Mouse (Mus musculus) heart, postnatal 36 days (tissue): Measurements from ENCODE around the gene Tmem132e. TPM values are rescaled to one million over a fixed set of nuclear protein-coding genes. Genes with fewer than 3 reads are reported as not detected.

Source experiments
- DNase-seq, 2 experiments: peaks; one replicate each; pipeline ENCODE4 v3.0.0; 2021 to 2022
- intact Hi-C: fragments of 180-260 bp; cut with DNase I; formaldehyde crosslinking; loops from one replicate; pipeline ENCODE4 v1.15.1; 2025
- total RNA-seq, 2 experiments: library from RNA; stranded (reverse); gene quantifications; 2 replicates each; pipeline ENCODE4 v1.2.3; 2021

The Tmem132e gene
- total RNA-seq, 2 experiments from 2014 or later, result 0.14 TPM; not detected in 1

DNA sequence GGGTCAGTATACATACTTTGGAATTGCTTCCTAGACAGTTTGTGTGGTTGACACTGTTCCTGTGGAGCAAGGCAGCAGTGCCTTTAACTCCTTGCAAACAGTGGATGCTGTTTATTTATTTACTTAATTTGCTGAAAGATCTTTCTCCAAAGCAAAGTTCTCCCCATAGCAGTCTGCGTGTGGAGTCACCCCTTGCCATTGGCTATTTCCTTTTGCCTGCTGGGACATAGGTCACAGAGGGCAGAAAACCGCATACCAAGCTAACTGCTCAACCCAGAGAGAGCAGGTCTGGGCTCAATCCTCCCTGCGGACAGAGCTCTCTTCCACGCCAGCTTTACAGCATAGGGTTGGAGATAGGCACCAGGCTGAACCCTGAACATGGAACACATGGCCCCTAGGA, 34.8 kb downstream of the Tmem132e start:
- intact Hi-C loops, result no loop called here
- DNase-seq, result no peak

DNA sequence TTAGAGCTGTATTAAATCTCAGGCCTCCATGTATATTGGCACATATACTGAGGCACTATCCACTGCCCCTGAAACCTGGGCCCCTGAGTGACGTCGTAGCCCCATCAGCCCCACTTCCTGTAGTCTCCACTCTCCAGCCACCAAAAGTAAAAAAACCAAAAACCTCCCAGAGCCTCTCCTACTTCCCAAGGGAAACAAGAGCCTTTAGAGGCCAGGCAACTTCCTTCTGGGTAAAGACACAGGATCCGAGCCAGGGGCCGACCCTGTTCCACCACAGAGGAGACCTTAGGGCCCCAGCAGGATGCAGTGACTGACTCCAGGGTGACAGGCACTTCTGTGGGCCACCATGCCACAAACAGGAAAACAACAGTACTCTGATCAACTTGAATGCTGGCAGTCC, 40.1 kb downstream of the Tmem132e start:
- DNase-seq, result no peak
- intact Hi-C loops, result no loop called here

DNA sequence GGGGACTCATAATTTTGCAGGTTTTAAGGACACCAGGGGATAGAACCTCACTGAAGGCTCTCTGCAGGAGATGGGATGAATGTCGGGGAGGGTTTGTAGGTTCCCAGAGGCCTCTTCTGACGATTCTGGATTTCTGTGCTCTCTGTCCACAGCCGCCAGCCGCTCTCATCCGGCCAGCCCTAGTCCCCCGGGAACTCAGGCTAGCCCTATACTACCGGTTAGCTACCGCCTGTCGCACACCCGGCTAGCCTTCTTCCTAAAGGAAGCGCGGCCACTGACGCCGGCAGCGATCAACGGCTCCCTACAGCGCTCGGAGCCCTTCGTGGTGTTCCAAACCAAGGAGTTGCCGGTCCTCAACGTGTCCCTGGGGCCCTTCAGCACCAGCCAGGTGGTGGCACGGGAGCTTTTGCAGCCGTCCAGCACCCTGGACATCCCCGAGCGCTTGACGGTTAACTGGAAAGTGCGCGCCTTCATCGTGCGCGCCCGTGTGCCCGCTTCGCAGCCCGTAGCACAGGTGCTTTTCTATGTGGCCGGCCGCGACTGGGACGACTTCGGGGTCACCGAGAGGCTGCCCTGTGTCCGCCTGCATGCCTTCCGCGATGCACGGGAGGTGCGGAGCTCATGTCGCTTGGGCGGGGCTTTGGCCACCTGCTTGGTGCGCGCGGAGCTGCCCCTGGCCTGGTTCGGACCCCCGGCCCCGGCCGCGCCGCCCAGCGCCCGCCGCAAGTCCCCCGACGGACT, 45.6 kb downstream of the Tmem132e start:
- no peak for DNase-seq
- intact Hi-C loops, result no loop called here

DNA sequence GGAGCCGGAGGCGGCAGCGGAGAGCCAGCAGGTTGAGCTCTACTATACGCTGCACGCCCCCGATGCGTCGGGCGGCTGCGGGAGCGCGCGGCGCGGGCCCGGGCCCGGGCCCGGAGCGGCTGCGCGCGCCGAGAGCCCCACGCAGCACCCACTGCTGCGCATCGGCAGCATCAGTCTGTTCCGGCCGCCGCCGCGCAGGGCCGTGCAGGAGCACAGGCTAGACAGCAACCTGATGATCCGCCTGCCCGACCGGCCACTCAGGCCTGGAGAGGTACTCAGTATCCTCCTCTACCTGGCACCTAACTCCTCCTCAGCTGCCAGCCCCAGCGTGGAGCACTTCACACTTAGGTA, 46.1 kb downstream of the Tmem132e start:
- intact Hi-C loops, result no loop called here
- DNase-seq, result no peak

DNA sequence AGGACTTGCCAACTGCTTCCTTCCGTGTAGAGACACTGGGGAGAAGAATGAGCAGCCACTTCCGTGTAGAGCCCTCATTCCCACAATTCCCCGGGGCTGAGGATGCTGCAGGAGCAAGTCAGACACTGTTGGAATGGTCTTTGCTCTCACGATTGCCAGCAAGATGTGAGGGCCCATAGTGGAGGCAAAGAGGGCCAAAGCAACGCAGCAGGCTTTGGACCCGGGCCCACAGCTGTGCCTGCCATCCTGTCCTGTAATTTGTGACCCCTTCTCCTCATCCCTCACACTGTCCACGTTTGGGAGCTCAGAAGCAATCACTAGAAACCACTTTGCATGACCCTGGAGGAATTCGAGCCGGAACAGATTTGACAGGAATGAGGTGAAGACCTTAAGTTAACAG, 59.8 kb downstream of the Tmem132e start:
- intact Hi-C loops, result no loop called here
- no peak for DNase-seq

DNA sequence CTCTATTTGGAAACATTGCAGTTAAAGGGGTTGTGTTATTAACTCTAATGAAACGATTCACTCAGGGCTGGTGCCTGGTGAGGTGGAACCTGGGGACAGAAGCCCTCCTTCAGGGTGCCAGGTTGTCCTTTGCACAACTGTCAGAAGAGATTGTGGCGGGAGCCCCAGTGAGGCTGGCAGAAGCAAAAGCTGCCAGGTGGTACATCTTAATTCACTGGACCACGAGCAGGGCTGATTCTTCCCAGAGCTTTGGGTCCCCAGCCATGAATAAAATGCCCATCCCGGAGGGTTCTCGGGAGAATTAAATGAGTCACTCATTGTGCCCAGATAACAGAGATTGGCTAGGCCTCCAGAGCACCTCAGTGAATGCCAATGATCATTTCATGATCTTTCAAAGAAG, 63.8 kb downstream of the Tmem132e start:
- no peak for DNase-seq
- intact Hi-C loops, result no loop called here

DNA sequence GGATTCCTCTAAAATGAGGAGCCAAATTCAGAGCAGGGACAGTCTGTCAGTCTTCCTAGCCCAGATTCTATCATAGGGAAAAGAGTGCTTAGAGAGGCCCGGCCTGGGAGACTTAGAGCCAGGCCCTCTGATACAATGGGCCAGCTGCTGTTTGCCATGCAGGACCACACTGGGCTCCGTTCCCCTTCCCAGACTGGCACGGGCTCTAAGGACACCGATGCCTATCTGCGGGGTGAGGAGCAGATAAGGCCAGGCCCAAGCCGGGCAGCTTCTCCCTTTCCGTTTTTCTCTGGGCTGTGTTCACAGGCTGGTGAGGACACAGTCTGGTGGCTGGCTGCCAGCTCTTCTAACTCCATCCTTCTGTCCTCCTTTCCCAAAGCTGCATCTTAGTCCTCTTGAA, 64.5 kb downstream of the Tmem132e start:
- DNase-seq, result no peak

DNA sequence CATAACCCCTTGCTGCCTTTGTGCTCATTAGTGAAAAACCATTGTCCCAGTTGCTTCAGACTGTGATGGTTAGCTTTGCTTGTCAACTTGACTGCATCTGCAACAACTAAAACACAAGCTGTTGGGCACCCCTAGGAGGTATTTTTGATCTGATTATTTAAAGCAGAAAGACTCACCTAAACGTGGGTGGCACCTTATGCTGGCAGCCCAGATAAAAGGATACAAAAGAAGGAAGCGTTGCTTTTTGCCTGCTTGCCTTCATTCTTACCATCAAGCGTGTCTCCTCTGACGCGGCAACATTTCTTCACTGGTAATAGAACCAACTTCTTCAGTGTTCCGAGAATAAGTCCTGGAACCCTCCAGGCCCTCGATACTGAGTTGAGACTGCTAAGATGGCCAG, 72.6 kb downstream of the Tmem132e start:
- DNase-seq, result no peak
- intact Hi-C loops, result no loop called here

More for the DNA sequence above, 64.5 kb downstream of the Tmem132e start:
- intact Hi-C loops, result no loop called here

DNA sequence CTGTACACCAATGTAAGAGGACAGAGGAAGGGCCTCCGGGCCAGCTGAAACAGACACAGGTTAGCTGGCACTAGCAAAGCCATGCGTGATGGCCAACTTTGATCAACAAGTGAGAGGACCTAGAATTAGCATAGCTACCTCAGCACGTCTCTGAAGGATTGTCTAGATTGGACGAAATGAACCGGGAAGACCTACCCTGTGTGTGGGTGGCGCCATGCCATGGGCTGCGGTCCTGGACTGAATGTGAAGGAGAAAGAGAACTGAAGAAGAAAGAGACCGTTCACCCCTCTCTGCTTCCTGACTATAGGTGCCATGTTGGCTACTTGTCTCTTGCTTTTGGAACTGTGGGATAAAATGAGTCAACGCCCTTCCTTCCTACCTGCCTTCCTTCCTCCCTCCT, 76.8 kb downstream of the Tmem132e start:
- DNase-seq, result no peak
- intact Hi-C loops, result no loop called here

DNA sequence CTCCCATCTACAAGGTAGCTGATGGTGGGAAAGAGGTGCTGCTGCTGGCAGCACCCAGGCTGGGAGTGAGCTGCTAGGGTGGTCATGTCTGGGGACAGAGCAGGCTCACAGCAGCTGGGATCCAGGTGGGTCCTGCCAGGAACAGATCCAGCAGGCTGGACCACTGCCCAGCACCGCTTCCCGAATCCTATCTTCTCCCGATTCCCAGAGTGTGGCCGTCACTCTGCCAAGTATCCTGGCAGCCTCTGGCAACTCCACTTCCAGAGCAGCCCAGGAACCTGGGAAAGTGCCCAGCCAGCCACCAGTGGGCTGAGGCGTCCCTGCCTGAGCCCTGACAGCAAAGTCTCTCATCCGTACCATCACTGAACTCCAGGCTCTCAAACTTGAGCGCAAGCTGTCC, 78.5 kb downstream of the Tmem132e start:
- peak; percentile 4 to 5 for DNase-seq
- intact Hi-C loops, result no loop called here

DNA sequence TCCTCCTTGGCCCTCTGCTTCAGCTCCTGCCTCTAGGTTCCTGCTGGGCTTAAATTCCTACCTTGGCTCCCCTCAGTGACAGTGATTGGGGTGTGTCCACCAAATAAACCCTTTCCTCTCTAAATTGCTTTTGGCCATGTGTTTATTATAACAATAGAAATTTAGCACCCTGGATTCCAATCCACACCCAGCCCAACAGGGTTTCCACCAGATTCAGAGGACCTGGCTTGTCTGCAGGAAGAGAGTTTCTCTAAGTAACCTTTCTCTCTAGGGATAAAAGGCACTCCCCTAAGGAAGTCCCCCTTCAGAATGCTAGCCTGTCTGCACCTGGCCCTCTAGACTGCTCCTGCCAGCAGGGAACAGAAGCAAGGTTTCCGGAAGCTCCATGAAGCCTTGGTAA, 82.4 kb downstream of the Tmem132e start:
- intact Hi-C loops, result no loop called here
- no peak for DNase-seq

DNA sequence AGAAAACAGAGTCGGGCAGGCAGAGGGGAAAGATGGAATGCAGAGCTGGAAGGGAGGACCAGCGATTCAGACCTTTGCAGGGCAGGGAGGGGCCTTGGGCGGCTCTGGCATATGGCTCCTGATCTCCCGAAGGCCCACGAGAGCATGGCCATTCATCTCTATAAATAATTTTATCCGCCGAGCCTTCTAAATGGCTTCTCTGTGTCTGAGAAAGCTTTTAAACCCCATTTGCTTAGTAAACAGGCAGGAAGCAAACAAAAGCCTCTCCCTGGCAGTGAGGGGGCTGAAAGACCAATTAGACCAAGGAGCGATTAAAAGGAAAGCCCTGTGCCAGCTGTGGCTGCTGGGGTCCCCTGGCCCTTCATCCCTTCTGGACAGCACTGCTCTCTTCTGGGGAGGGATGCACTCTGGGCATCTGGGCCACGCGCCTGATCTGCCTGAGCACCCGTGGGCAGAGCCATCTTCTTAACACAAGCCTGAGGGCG, 84.5 kb downstream of the Tmem132e start:
- intact Hi-C loops, result no loop called here
- no peak for DNase-seq

DNA sequence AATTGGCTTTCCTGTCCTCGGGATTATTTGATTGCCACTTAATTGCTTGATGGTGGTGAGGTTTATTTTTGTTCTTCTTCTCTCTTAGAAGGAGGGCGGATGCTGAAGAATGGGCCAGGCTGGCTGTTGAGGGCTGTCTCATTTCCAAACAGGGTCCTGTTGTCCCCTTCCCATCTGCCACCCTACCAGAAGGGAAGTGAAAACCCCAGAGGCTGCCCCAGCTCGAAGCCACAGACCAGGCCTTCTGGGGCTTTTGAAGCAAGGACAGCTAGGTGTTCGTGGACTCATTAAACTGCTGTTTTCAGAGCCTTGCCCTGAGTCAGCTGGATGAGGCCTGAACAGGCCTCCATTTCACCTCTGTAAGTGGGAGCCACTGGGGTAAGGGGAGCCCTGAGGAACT, 87.4 kb downstream of the Tmem132e start:
- DNase-seq, result no peak
- intact Hi-C loops, result no loop called here

DNA sequence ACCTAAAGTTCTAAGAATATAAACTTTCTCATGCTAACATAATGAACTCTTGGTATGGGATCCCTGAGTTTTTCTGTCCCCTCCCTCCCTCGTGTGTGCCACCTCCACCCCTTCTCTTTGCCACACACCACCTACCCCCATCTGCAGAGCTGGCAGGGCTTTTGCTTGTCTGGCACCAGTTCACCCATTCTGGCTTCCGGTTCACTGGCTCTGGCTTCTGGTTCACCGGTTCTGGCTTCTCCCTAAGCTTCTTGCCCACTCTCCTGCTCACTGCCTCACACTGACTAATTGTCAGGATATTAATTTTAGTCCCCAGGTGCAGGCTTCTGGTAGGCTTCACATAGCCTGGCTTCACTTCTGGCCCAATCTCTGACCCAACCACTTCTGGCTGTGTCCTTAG, 88.7 kb downstream of the Tmem132e start:
- no peak for DNase-seq
- intact Hi-C loops, result no loop called here

DNA sequence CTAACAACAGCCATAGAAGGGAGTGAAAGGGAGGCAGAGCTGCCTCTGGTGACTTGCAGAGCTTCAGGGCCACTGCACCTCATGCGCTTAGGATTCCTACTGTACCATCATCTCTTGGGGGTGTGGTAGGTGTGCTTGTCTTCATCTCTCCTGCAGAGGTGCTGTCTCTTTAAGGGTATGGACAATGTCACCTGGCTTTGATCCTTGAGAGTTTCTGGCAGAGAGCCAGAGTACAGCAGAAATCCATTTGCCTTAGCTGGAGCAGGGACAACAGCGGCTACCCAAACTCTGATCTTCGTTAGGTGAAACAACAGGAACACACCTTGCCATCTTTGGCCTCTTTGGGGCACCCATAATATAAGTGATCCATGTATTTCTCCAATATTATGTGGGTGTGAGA, 92.2 kb downstream of the Tmem132e start:
- DNase-seq, result no peak
- intact Hi-C loops, result no loop called here

DNA sequence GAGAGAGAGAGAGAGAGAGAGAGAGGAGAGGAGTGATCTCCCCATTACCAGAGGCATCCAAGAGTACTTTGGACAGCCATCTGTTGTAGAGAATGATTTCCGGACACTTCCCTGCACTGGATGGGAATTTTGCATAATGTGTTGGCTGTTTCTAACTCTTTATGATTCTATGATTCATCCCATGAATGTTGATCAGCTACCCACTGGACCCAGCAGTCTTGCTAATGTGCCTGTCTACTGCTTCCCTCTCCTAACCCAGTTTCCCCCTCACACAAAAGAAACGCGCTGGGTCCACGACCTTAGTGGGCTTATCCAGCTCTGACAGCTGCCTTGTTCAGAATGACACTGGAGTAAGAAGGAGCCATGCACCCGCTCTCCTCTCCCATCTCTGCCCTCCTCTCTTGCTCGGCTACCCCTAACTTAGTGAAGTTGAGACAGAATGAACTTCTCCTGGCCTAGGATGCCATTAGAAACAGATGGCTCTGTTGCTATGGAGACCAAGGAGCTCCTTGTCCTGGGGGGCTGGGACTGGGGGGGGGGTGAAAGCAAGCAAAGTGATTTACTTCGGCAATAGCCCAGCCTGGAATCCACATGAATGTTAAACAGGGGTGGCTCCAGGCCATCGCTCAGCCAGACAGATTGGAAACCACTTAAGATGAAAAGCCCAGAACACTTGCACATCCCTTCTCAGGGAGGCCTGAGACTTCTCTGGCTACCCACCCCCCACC, 98.8 kb downstream of the Tmem132e start:
- no peak for DNase-seq
- intact Hi-C loops, result no loop called here

DNA sequence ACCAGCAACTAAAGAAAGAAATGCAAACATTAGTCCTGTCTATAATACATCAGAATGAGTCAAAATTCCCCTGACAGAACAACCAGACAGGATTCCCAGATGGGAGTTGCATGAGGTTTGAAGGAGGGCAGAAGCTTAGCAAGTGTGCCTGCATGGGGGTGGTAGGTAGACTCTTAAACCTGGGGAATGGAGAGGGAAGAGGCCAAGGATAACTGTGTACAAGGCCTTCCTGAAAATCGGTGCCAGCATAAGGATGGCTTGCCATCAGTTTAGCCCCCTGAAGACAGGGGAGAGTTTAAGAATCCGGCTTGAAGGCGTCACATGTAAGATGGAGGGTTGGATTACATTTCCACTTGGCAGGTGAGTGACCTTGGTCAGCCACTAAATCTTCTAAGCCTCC, 102.2 kb downstream of the Tmem132e start:
- DNase-seq, result no peak
- intact Hi-C loops, result no loop called here

Other genes starting within 250 kb of the Tmem132e start
- gene Ccl1, start 83.2 kb upstream of the Tmem132e start, total RNA-seq, result not detected